Comparison of ENCODE assay signal across 25 mouse cellular contexts in genomic region chr3:39296257-39296656, GRCm38 (mm10).
"Had no signal": no experiment of that assay in that cellular context is flagged by ENCODE, and none has a peak within 500 bp of the region (broad histone marks: within the 10 kb centered on the region; RNA-seq: fewer than 3 reads in every experiment).

No protein-coding gene starts in this region.

- H3K4me1 ChIP-seq: heart, embryonic 15.5 days; hindbrain, embryonic 10.5 days; hindbrain, embryonic 12.5 days; intestine, embryonic 15.5 days had no signal

- ATAC-seq: hindbrain, embryonic 16.5 days; inflammation-experienced regulatory T-cells, adult 6 months; intestine, embryonic 15.5 days; intestine, postnatal 0 days; liver, embryonic 12.5 days had no signal

- H3K4me2 ChIP-seq: heart, embryonic 11.5 days; heart, embryonic 13.5 days; heart, embryonic 15.5 days; hindbrain, embryonic 12.5 days; hindbrain, embryonic 14.5 days; intestine, embryonic 15.5 days; limb, embryonic 15.5 days; liver, embryonic 12.5 days had no signal

- H3K36me3 ChIP-seq: heart, embryonic 13.5 days; heart, embryonic 15.5 days; hindbrain, embryonic 10.5 days; hindbrain, embryonic 12.5 days; intestine, embryonic 15.5 days; limb, embryonic 15.5 days; liver, embryonic 12.5 days had no signal

- H3K9ac ChIP-seq: heart, embryonic 13.5 days; heart, embryonic 15.5 days; hindbrain, embryonic 12.5 days; hindbrain, embryonic 14.5 days; intestine, embryonic 15.5 days; limb, embryonic 15.5 days; liver, embryonic 12.5 days; liver, embryonic 14.5 days had no signal

- DNase-seq: gastrocnemius, adult 2 months; gastrocnemius, postnatal 10 days; gastrocnemius, postnatal 25 days; heart, adult 18-20 months; heart, postnatal 4 days; kidney, adult 18-20 months; kidney, adult 8-10 months; kidney, postnatal 10 days; kidney, postnatal 36 days; layer of hippocampus, adult 9-11 months; layer of hippocampus, postnatal 36 days; left cerebral cortex, postnatal 4 days had no signal

- H3K9me3 ChIP-seq: heart, embryonic 13.5 days; heart, embryonic 15.5 days; hindbrain, embryonic 10.5 days; hindbrain, embryonic 12.5 days; intestine, embryonic 15.5 days; limb, embryonic 15.5 days; liver, embryonic 12.5 days had no signal

- H3K27ac ChIP-seq: gastrocnemius, adult 2 months; heart, embryonic 13.5 days; heart, embryonic 15.5 days; hindbrain, embryonic 10.5 days; hindbrain, embryonic 12.5 days; hindbrain, embryonic 14.5 days; intestine, embryonic 15.5 days; limb, embryonic 15.5 days; liver, embryonic 12.5 days; liver, embryonic 14.5 days had no signal

- H3K27me3 ChIP-seq: heart, embryonic 13.5 days; heart, embryonic 15.5 days; hindbrain, embryonic 12.5 days; intestine, embryonic 15.5 days; limb, embryonic 15.5 days; liver, embryonic 12.5 days had no signal

- H3K4me3 ChIP-seq: gastrocnemius, adult 2 months; heart, embryonic 13.5 days; heart, embryonic 15.5 days; hindbrain, embryonic 10.5 days; hindbrain, embryonic 12.5 days; intestine, embryonic 15.5 days; limb, embryonic 15.5 days; liver, embryonic 12.5 days had no signal
